10 mouse cellular contexts compared by ENCODE assay signal in the genomic region with DNA sequence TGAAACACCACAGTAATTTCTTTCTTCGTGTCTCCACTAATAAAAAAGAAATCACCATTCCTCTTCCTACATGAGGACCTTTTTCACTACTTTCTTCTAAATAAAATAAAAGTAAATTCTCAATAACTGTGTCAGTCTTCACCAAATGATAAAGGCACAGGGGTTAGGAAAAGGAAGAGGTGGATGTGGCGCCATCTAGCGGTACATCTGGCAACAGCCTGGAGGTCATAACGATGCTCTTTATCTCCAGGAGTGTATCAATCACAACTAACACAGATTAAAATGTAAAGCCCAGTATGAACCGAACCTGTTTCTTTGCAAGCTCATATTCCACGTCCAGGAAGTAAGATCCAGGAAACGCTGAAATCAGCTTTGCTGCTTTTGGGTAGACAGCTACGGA.
DNase-seq lines count a peak whose midpoint lies in the region; ATAC-seq and TF ChIP-seq lines count a peak whose summit lies in the region.
"Had no signal": no experiment of that assay in that cellular context is flagged by ENCODE, and none has a peak within 500 bp of the region (broad histone marks: within the 10 kb centered on the region; RNA-seq: fewer than 3 reads in every experiment).

No protein-coding gene starts in this region.

- TF ChIP-seq POLR2A in cerebellum, adult 2 months (IDR thresholded peaks at IDR 0.05; ENCODE audit: borderline replicate concordance, insufficient read depth, low read length), result no peak

- peak; percentile 21; the same call in 1 of the 2 replicates for TF ChIP-seq CTCF in cerebellum, adult 2 months (IDR thresholded peaks at IDR 0.05; ENCODE audit: borderline replicate concordance, insufficient read depth, low read depth, low read length)

- H3K27ac ChIP-seq in cerebellum, adult 2 months (ENCODE audit: insufficient read depth, low read length), result no peak overlapping the region
- H3K27ac ChIP-seq: embryonic facial prominence, embryonic 15.5 days; midbrain, embryonic 12.5 days had no signal

- ATAC-seq in cerebellum, adult (ENCODE audit: insufficient number of reproducible peaks, low FRiP score, low TSS enrichment), result no peak

- no peak for DNase-seq in cerebellum, adult 2 months
- peak; percentile 6 for DNase-seq in ovary, postnatal 36 days (ENCODE audit: low spot score)
- DNase-seq in ovary, postnatal 10 days (ENCODE audit: low spot score), result no peak
- peak; percentile 35 for DNase-seq in kidney, postnatal 10 days
- DNase-seq in lung, postnatal 36 days, result peak; percentile 54
- no peak for DNase-seq in spleen, adult 18-20 months
- no peak for DNase-seq in adipocyte (ENCODE audit: low spot score)

- no peaks in the 10 kb centered on the region for H3K27me3 ChIP-seq in cerebellum, adult 2 months (ENCODE audit: control insufficient read depth, insufficient read depth, low read length)
- H3K27me3 ChIP-seq: embryonic facial prominence, embryonic 15.5 days; midbrain, embryonic 12.5 days had no signal

- no peak overlapping the region for H3K4me3 ChIP-seq in cerebellum, adult 2 months (replicated peaks; ENCODE audit: insufficient read depth, low read depth, low read length)
- H3K4me3 ChIP-seq: embryonic facial prominence, embryonic 15.5 days; midbrain, embryonic 12.5 days had no signal

- 78% methylated on average over 8 of the region's 8 CpGs for WGBS in cerebellum, adult 2 months

- H3K4me1 ChIP-seq in cerebellum, adult 2 months (ENCODE audit: control insufficient read depth, insufficient read depth, low read length), result no peaks in the 10 kb centered on the region
- H3K4me1 ChIP-seq: embryonic facial prominence, embryonic 15.5 days; midbrain, embryonic 12.5 days had no signal

Comparison
In these comparisons a context has a peak if more than half of its experiments do, and no peak if none do; other contexts are left out.
1. DNase-seq: peak in ovary, postnatal 36 days (single experiment), kidney, postnatal 10 days (single experiment) and lung, postnatal 36 days (single experiment); none in cerebellum, adult 2 months (0 of 2), ovary, postnatal 10 days (single experiment), spleen, adult 18-20 months (0 of 2) and adipocyte (single experiment).